Mouse (Mus musculus): ENCODE results near the gene Ugt1a6b.
"Not testable (repeated sequence)": the region's sequence is repeated elsewhere in the genome, so short reads cannot be mapped to it uniquely, and the experiment has no call there.

The Ugt1a6b gene

GRCm38 (mm10) chr1:88120550-88120949, 17.5 kb downstream of the Ugt1a6b start:
- in situ Hi-C loops (cut with MboI, MseI), result not testable (repeated sequence)

- in situ Hi-C loops (cut with MboI, MseI), result not testable (repeated sequence)
Measured at GRCm38 (mm10) chr1:88121521-88121920, 18.5 kb downstream of the Ugt1a6b start.

GRCm38 (mm10) chr1:88125827-88126360, 22.8 kb downstream of the Ugt1a6b start:
- in situ Hi-C loops (cut with MboI, MseI), result not testable (repeated sequence)

GRCm38 (mm10) chr1:88129091-88129490, 26.0 kb downstream of the Ugt1a6b start:
- in situ Hi-C loops (cut with MboI, MseI), result not testable (repeated sequence)

GRCm38 (mm10) chr1:88130223-88130622, 27.2 kb downstream of the Ugt1a6b start:
- in situ Hi-C loops (cut with MboI, MseI), result not testable (repeated sequence)

- in situ Hi-C loops (cut with MboI, MseI), result no loop called here
Measured at GRCm38 (mm10) chr1:88133908-88134456, 30.9 kb downstream of the Ugt1a6b start.

GRCm38 (mm10) chr1:88134457-88135011, 31.5 kb downstream of the Ugt1a6b start, which contains the start of gene Ugt1a6a:
TSS of gene Ugt1a6a (plus strand) at chr1:88134809.
- in situ Hi-C loops (cut with MboI, MseI), result not testable (repeated sequence)

GRCm38 (mm10) chr1:88135229-88135904, 32.3 kb downstream of the Ugt1a6b start:
- in situ Hi-C loops (cut with MboI, MseI), result not testable (repeated sequence)

GRCm38 (mm10) chr1:88136646-88137045, 33.6 kb downstream of the Ugt1a6b start:
- in situ Hi-C loops (cut with MboI, MseI), result no loop called here

GRCm38 (mm10) chr1:88137264-88137663, 34.2 kb downstream of the Ugt1a6b start:
- in situ Hi-C loops (cut with MboI, MseI), result no loop called here

- in situ Hi-C loops (cut with MboI, MseI), result no loop called here
Measured at GRCm38 (mm10) chr1:88138145-88138544, 35.1 kb downstream of the Ugt1a6b start.

GRCm38 (mm10) chr1:88140492-88140891, 37.4 kb downstream of the Ugt1a6b start:
- in situ Hi-C loops (cut with MboI, MseI), result loop anchor here (10.0 kb wide), 1 partner anchor 144 kb away; no protein-coding TSS in a partner anchor

- in situ Hi-C loops (cut with MboI, MseI), result loop anchor here (10.0 kb wide), 1 partner anchor 141 kb away; no protein-coding TSS in a partner anchor
Measured at GRCm38 (mm10) chr1:88143966-88144675, 41.1 kb downstream of the Ugt1a6b start.

- in situ Hi-C loops (cut with MboI, MseI), result loop anchor here (5.0 to 10.0 kb wide), 2 partner anchors 42 to 140 kb away; no protein-coding TSS in a partner anchor
Measured at GRCm38 (mm10) chr1:88145278-88145677, 42.2 kb downstream of the Ugt1a6b start.

GRCm38 (mm10) chr1:88150133-88150532, 47.1 kb downstream of the Ugt1a6b start:
- in situ Hi-C loops (cut with MboI, MseI), result not testable (repeated sequence)

GRCm38 (mm10) chr1:88158430-88158829, 55.4 kb downstream of the Ugt1a6b start:
- in situ Hi-C loops (cut with MboI, MseI), result no loop called here

- in situ Hi-C loops (cut with MboI, MseI), result no loop called here
Measured at GRCm38 (mm10) chr1:88165711-88166110, 62.7 kb downstream of the Ugt1a6b start, which contains the start of gene Ugt1a5. TSS of gene Ugt1a5 (plus strand) at chr1:88166012.

- in situ Hi-C loops (cut with MboI, MseI), result not testable (repeated sequence)
Measured at GRCm38 (mm10) chr1:88172190-88172589, 69.1 kb downstream of the Ugt1a6b start.

GRCm38 (mm10) chr1:88179657-88180056, 76.6 kb downstream of the Ugt1a6b start:
- in situ Hi-C loops (cut with MboI, MseI), result loop anchor here (25.0 kb wide), 3 partner anchors 333 to 1733 kb away; partner anchors contain the start of gene Glrp1

- in situ Hi-C loops (cut with MboI, MseI), result loop anchor here (5.0 to 25.0 kb wide), 4 partner anchors 39 to 1726 kb away; partner anchors contain the start of gene Glrp1
Measured at GRCm38 (mm10) chr1:88186325-88186935, 83.4 kb downstream of the Ugt1a6b start.

GRCm38 (mm10) chr1:88192136-88192535, 89.1 kb downstream of the Ugt1a6b start:
- in situ Hi-C loops (cut with MboI, MseI), result loop anchor here (5.0 to 25.0 kb wide), 4 partner anchors 145 to 1720 kb away; partner anchors contain the start of gene Glrp1
